Mouse (Mus musculus) cortical plate, adult 2 months (tissue): Measurements from ENCODE around the gene Letmd1. TPM values are rescaled to one million over a fixed set of nuclear protein-coding genes. Genes with fewer than 3 reads are reported as not detected.
"Not testable (repeated sequence)": the region's sequence is repeated elsewhere in the genome, so short reads cannot be mapped to it uniquely, and the experiment has no call there.

Experiments used
- H3K27ac ChIP-seq: fragments of 200-500 bp; 2 replicates; pipeline ENCODE4 v1.5.1; 2012; ENCODE audit warnings: low read length, control low read depth, inconsistent platforms; ENCODE audit not compliant: insufficient read depth
- H3K4me1 ChIP-seq: fragments of 200-500 bp; 2 replicates; pipeline ENCODE4 v1.6.1; 2011; ENCODE audit warnings: low read length; ENCODE audit not compliant: control insufficient read depth, insufficient read depth
- H3K4me3 ChIP-seq: fragments of 200-500 bp; 2 replicates; pipeline ENCODE4 v1.5.1; 2011; ENCODE audit warnings: mild to moderate bottlenecking, low read length, control low read depth; ENCODE audit not compliant: insufficient read depth
- CTCF ChIP-seq: fragments of 200-500 bp; IDR thresholded peaks from 2 replicates; pipeline ENCODE4 v1.5.1; 2011; ENCODE audit warnings: mild to moderate bottlenecking, control low read depth, low read length; ENCODE audit not compliant: insufficient read depth; ENCODE audit errors: extremely low read depth
- POLR2A ChIP-seq: fragments of 200-500 bp; IDR thresholded peaks from 2 replicates; pipeline ENCODE4 v1.6.1; 2011; ENCODE audit warnings: mild to moderate bottlenecking, low read length, control low read depth; ENCODE audit not compliant: insufficient read depth; ENCODE audit errors: extremely low read depth
- polyA plus RNA-seq: library from polyadenylated mRNA; depleted of rRNA; stranded (reverse); fragments of >200 nt; gene quantifications from 2 replicates; pipeline ENCODE4 v1.2.3, GENCODE M21; 2012

The Letmd1 gene
- polyA plus RNA-seq, 1 experiment = 97.9 TPM

DNA sequence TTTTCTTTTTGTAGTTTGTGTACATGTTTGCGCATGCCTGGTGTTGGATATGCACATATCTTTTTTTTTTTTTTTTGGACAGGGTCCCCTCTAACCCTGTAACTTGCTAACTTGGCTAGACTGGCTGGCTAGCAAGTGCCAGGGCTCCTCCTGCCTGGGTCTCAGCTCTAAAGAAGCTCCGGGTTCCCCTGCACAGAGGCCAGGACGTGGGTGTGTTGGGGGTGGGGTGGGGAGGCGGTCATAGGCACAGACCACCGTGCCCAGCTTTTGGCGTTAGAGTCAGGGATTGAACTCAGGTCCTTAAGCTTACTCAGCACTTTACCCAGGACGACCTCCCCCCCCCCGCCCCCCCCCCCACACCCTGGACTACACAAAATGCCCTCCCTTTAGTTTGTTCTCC, 1.1 kb upstream of the Letmd1 start:
- Histone ChIP-seq H3K4me1 (peaks cover 4% of the 10 kb centered on the region; the same call in 1 of the 2 replicates), H3K27ac (no peak overlapping the region), H3K4me3 (peak overlapping the region; percentile 81)
- TF ChIP-seq POLR2A = no peak
- TF ChIP-seq CTCF = no peak

DNA sequence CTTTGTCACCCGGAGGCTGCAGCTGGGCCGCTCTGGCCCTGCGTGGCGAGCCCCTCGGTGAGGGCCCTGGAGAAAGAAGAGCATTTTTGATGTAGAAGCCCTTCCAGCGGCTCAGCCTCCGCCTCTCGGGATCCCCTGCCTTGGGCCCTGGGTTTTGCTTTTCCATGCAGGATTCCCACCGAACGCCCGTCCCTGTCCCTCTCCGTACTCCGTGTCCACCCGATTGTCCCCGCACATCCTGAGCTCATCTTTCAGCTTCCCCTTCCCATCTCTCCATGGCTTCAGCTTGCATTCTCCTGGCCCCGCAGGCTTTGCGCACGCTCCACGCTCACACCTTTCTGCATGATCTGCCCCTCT, 344 bp downstream of the Letmd1 start:
- no peak for TF ChIP-seq CTCF
- TF ChIP-seq POLR2A = no peak
- H3K27ac ChIP-seq = no peak overlapping the region; the same call in 1 of the 2 replicates
- peaks cover 4% of the 10 kb centered on the region; the same call in 1 of the 2 replicates for H3K4me1 ChIP-seq
- H3K4me3 ChIP-seq = peak overlapping the region; percentile 81

DNA sequence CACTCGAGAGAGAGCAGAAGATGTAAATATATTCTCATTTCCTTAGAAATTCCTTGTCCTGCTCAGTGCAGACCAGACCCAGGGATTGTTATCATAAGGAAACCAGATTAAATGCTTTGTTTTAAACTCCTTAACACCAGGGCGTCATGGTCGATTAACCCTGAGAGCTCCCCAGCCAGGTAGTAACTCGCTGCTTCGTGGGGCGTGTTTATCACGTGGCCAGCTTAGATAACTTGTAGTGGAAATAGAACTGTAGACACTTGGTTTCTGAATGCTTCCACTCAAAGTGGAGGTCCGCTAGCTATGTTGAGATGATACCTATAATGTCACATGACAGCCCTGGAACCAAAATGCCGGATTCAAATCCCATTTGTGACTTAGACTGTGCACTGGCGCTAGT, 1.2 kb downstream of the Letmd1 start:
- no peak overlapping the region for H3K27ac ChIP-seq
- TF ChIP-seq CTCF = no peak
- peak overlapping the region; percentile 81 for H3K4me3 ChIP-seq

DNA sequence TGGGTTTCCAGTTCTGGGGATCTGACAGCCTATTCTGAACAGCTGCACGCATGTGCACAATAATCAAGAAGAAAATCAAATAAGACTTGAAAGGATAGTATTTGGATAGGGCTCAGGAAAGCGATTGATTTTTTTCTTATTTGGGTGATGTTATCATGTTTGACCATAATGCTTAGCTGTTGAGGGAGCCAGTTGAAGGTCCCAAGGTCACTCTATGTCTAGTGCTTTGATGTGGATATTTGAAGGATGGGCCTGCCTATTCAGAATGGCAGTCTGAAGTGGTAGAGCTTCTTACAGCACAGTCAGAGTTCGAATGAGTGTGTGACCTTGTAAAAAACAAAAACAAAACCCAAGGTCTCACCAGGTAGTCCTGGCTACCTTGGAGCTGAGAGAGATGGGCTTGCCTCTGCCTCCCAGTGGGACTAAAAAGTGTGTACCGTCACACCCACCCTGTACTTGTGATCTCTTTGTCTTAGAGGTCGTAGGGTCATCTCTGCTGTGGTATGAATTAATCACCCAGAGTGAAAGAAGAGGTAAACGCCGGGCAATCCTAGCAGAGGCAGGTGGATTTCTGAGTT, 5.2 kb downstream of the Letmd1 start:
- Histone ChIP-seq H3K27ac (no peak overlapping the region), H3K4me1 (peaks cover 3% of the 10 kb centered on the region; the same call in 1 of the 2 replicates), H3K4me3 (no peak overlapping the region)
- TF ChIP-seq CTCF = no peak
- no peak for TF ChIP-seq POLR2A

More for the DNA sequence above, 1.2 kb downstream of the Letmd1 start:
- H3K4me1 ChIP-seq = peaks cover 4% of the 10 kb centered on the region; the same call in 1 of the 2 replicates

DNA sequence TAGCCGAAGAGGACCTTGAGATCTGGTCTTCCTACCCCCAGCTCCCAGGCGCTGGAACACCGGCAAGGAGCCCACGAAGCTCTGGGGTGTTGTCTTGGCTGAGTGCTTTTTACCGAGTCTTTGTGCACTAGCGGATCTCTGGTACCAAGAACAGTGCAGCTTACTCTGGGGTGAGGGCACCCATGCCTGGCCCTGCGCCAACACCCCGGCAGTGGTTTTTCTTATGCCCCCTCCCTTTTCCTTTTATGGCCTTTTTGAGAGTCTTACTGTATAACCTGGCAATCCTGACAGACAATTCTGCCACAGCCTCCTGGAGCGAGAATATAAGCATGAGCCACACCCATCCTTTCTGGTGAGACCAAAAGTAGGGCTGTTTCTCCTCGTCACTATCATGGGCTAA, 9.5 kb downstream of the Letmd1 start:
- no peak overlapping the region for H3K4me3 ChIP-seq
- H3K4me1 ChIP-seq = no peaks in the 10 kb centered on the region
- TF ChIP-seq POLR2A (no peak), CTCF (no peak)
- no peak overlapping the region for H3K27ac ChIP-seq

GRCm38 (mm10) chr15:100478925-100479324, 10.1 kb downstream of the Letmd1 start:
- Histone ChIP-seq H3K27ac (no peak overlapping the region), H3K4me3 (no peak overlapping the region), H3K4me1 (no peaks in the 10 kb centered on the region)
- TF ChIP-seq CTCF (no peak), POLR2A (no peak)

GRCm38 (mm10) chr15:100485576-100485975, 16.8 kb downstream of the Letmd1 start:
- no peak overlapping the region for H3K4me3 ChIP-seq
- H3K27ac ChIP-seq = no peak overlapping the region
- H3K4me1 ChIP-seq = peaks cover 10% of the 10 kb centered on the region
- TF ChIP-seq POLR2A (no peak), CTCF (no peak)

DNA sequence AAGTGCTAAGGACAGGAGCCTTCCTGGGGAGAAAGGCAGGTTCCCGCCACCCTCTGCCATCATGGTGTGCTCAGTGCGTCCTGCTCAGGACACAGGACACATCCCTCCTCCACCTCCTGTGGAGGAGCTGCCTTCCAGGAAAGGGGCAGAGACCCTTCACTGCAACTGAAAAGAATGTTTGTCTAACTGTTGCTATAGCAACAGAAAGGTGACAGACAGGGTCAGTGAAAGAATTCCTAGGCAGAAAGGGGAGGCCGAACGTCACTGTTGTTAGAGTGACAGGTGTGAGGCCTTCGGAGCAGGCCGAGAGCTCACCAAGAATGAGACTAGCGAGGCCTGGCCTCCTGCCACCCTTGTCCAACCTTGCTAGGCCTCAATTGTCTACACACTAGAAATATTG, 17.6 kb downstream of the Letmd1 start:
- Histone ChIP-seq H3K4me3 (no peak overlapping the region), H3K27ac (no peak overlapping the region), H3K4me1 (peaks cover 12% of the 10 kb centered on the region)
- no peak for TF ChIP-seq POLR2A

DNA sequence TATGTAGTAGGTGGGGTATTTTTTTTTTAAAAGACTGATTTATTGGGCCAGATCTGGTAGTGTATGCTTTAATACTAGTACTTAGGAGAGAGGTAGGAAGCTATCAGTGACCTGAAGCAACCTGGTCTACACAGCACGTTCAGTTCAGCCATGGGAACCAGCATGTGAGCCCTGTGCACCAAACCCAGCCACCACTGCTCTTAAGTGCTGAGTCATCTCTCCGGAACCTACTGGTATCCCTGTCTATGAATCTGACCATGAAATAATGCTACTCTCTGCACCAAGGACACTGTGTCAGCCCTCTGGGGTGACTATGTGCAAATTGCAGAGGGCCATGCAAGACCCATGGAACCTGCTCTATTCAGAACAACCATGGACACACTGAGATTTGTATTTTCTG, 18.2 kb downstream of the Letmd1 start:
- Histone ChIP-seq H3K4me1 (peaks cover 13% of the 10 kb centered on the region), H3K27ac (no peak overlapping the region), H3K4me3 (no peak overlapping the region)
- TF ChIP-seq CTCF (no peak), POLR2A (no peak)

GRCm38 (mm10) chr15:100488297-100488696, 19.5 kb downstream of the Letmd1 start:
- H3K4me1 ChIP-seq = peaks cover 17% of the 10 kb centered on the region
- H3K4me3 ChIP-seq, H3K27ac ChIP-seq: not testable (repeated sequence)

DNA sequence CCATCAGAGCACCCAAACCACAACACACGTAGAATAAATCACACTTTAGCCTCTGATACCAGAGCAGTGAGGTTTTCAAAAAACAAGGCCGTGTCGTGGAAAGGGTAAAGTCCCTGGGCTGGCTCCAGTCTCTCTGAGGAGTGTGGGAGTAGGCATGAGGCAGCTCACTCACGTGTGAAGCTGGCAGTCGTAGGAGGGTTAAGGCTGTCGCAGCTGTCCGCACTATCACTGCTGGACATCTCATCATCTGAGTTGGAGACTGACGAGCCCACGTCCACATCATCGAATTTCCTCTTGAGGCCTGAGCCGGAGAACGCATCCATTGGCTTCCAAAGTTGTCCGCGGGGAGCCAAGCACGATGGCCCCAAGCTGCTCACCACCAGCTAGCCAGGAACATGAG, 20.4 kb downstream of the Letmd1 start:
- H3K4me1 ChIP-seq = peaks cover 17% of the 10 kb centered on the region
- no peak overlapping the region for H3K27ac ChIP-seq
- H3K4me3 ChIP-seq = no peak overlapping the region
- TF ChIP-seq POLR2A = no peak
- TF ChIP-seq CTCF = no peak
